Mouse (Mus musculus) urinary bladder, adult 18-20 months (tissue): ENCODE measurements around the gene Dis3l2.
A peak's percentile ranks its signal among the peaks of the same experiment; 100 is the strongest.

Source experiments
- DNase-seq, 2 experiments: peaks; one replicate each; pipeline ENCODE4 v3.0.0; 2022; ENCODE audit warnings: low spot score in 2 of 2, mixed read lengths in 2 of 2

Gene Dis3l2

GRCm38 (mm10) chr1:87070720-87071119, 367.1 kb downstream of the Dis3l2 start:
- DNase-seq = peak in 1 of 2 experiments; percentile 21

- no peak for DNase-seq
These were observed 370.2 kb downstream of the Dis3l2 start for GRCm38 (mm10) chr1:87073776-87074175.

- no peak for DNase-seq
These were observed 382.6 kb downstream of the Dis3l2 start for GRCm38 (mm10) chr1:87086196-87086595.

GRCm38 (mm10) chr1:87086964-87087363, 383.4 kb downstream of the Dis3l2 start:
- no peak for DNase-seq

- no peak for DNase-seq
These were observed 385.6 kb downstream of the Dis3l2 start for GRCm38 (mm10) chr1:87089251-87089650.

- DNase-seq = no peak
These were observed 386.2 kb downstream of the Dis3l2 start, which contains the start of gene Alppl2 for GRCm38 (mm10) chr1:87089828-87090227. Alppl2 (minus strand) TSS chr1:87089928.

GRCm38 (mm10) chr1:87095642-87096041, 392.0 kb downstream of the Dis3l2 start:
- no peak for DNase-seq

GRCm38 (mm10) chr1:87098358-87098975, 394.9 kb downstream of the Dis3l2 start:
- DNase-seq = peak; percentile 13 to 41
